Mouse (Mus musculus): Measurements from ENCODE around the gene Tnfrsf26.

The Tnfrsf26 gene

GRCm38 (mm10) chr7:143599428-143600230 is 28.9 kb downstream of the Tnfrsf26 start, which contains the start of gene Cars:
Gene Cars (minus strand): TSS chr7:143600090.
- DNase-seq, result peak; percentile 90

GRCm38 (mm10) chr7:143594865-143595264 is 33.7 kb downstream of the Tnfrsf26 start:
- DNase-seq, result no peak

GRCm38 (mm10) chr7:143592255-143592654 is 36.3 kb downstream of the Tnfrsf26 start:
- no peak for DNase-seq

GRCm38 (mm10) chr7:143588006-143588405 is 40.5 kb downstream of the Tnfrsf26 start:
- DNase-seq, result peak; percentile 74

GRCm38 (mm10) chr7:143587586-143587985 is 40.9 kb downstream of the Tnfrsf26 start:
- DNase-seq, result peak; percentile 31

GRCm38 (mm10) chr7:143583956-143584355 is 44.6 kb downstream of the Tnfrsf26 start:
- DNase-seq, result peak; percentile 39

- no peak for DNase-seq
Measured at GRCm38 (mm10) chr7:143583025-143583424, 45.5 kb downstream of the Tnfrsf26 start.

- DNase-seq, result no peak
Measured at GRCm38 (mm10) chr7:143575751-143576150, 52.8 kb downstream of the Tnfrsf26 start.

GRCm38 (mm10) chr7:143565648-143566039 is 62.9 kb downstream of the Tnfrsf26 start:
- DNase-seq, result no peak

GRCm38 (mm10) chr7:143565015-143565647 is 63.4 kb downstream of the Tnfrsf26 start:
- DNase-seq, result no peak

- DNase-seq, result no peak
Measured at GRCm38 (mm10) chr7:143563787-143564186, 64.7 kb downstream of the Tnfrsf26 start.
